Mouse (Mus musculus): ENCODE results near the gene Spock1. TPM values are rescaled to one million over a fixed set of nuclear protein-coding genes. Genes with fewer than 3 reads are reported as not detected.

Gene Spock1
- polyA plus RNA-seq, 1 experiment from 2014 or later, result 1.2 TPM

DNA sequence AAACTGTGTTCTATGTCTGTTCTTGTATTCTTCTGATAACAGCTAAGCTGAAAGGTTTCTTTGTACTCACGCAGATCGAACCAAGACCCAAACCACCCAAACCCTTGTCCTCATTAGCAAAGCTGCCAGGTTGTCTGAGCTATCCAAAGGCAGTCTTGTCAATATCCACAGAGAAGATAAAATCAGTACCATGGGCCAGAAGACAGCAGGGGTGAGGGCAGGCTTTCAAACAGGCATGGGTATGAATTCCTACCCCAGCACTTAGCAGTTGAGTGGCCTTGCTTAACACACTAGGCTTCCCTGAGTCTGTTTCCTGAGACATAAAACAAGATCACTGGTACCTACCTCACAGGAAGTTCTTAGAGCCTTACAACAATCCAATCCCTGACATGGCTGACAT, 205.2 kb downstream of the Spock1 start:
- WGBS, result 92% methylated on average over 2 of the region's 2 CpGs
- Histone ChIP-seq H3K27me3 (ENCODE audit: poor library complexity, severe bottlenecking) (no peaks in the 10 kb centered on the region), H3K9me3 (no peaks in the 10 kb centered on the region), H3K27ac (no peak overlapping the region), H3K4me1 (0 out of 2 replicates have a peak, but pooled peaks cover 2% of the 10 kb centered on the region), H3K36me3 (replicated peaks) (no peaks in the 10 kb centered on the region), H3K4me3 (no peak overlapping the region)
- no peak for DNase-seq (ENCODE audit: extremely low spot score, low spot score)

DNA sequence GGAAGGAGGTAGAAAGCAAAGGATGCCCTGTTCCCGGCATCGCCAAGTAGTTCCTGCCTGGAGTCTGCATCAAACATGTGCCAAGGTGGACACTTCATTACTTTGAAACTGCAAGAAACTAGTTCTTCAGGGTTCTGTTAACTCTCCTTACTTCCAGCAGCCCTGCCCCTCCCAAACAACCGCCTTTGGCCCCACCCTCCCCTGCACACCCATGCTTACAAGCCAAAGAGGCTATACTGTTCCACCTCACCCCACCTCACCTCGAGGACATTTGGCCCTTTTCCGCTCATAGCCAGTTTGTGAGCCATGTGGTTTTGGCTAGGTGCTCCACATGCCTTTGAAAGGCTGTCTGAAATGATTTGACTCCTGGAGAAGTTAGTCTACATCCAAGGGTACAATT, 211.4 kb downstream of the Spock1 start:
- H3K4me3 ChIP-seq, result no peak overlapping the region
- H3K27ac ChIP-seq, result no peak overlapping the region
- H3K27me3 ChIP-seq (ENCODE audit: poor library complexity, severe bottlenecking), result no peaks in the 10 kb centered on the region
- H3K4me1 ChIP-seq, result peaks cover 13% of the 10 kb centered on the region
- WGBS, result 87% methylated on average over 5 of the region's 5 CpGs
- no peaks in the 10 kb centered on the region for H3K9me3 ChIP-seq
- DNase-seq (ENCODE audit: extremely low spot score, low spot score), result no peak
- no peaks in the 10 kb centered on the region for H3K36me3 ChIP-seq (replicated peaks)

DNA sequence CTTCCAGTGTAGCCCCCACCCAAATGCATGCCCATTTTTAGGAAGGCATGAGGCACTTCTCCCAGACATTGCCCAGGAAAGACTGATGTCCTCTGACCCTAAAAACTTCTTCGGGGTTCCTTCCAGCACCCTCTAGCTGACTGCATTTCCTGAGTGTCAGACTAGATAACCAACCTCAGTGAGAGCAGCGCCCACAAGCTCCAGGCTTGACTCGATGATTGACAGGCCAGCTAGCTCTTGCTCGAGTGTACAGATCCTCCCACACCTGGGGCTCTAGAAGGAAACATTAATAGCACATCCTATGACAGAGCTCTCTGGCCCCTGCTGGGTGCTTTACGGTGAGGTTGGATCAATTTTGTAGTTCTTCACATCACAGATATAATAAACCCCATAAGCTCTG, 219.2 kb downstream of the Spock1 start:
- H3K9me3 ChIP-seq, result no peaks in the 10 kb centered on the region
- peaks cover 17% of the 10 kb centered on the region for H3K4me1 ChIP-seq
- H3K36me3 ChIP-seq (replicated peaks), result no peaks in the 10 kb centered on the region
- no peaks in the 10 kb centered on the region for H3K27me3 ChIP-seq (ENCODE audit: poor library complexity, severe bottlenecking)
- 86% methylated on average over 5 of the region's 5 CpGs for WGBS
- DNase-seq (ENCODE audit: extremely low spot score, low spot score), result no peak
- no peak overlapping the region for H3K27ac ChIP-seq
- H3K4me3 ChIP-seq, result no peak overlapping the region

DNA sequence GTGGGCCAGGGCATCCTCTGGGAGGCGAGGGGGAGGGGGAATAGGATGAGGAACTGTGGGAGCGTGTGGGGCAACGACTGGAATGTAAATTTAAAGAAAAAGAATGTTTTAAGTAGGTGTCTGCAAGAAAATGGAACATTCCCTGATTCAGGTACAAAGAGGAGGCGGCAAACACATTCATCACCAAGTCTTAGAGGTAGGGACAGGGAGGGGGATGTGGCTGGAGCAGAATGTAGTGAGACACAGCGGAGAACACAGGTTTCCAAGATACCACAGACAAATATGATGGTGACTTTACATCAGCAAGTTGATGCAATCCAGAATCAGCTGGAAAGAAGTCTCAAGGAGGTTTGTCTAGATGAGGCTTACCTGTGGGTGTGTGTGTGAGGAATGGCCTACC, 221.7 kb downstream of the Spock1 start:
- no peaks in the 10 kb centered on the region for H3K36me3 ChIP-seq (replicated peaks)
- H3K9me3 ChIP-seq, result no peaks in the 10 kb centered on the region
- 83% methylated on average over 5 of the region's 5 CpGs for WGBS
- no peak overlapping the region for H3K4me3 ChIP-seq
- H3K4me1 ChIP-seq, result peaks cover 4% of the 10 kb centered on the region
- no peak for DNase-seq (ENCODE audit: extremely low spot score, low spot score)
- no peaks in the 10 kb centered on the region for H3K27me3 ChIP-seq (ENCODE audit: poor library complexity, severe bottlenecking)
- no peak overlapping the region for H3K27ac ChIP-seq

DNA sequence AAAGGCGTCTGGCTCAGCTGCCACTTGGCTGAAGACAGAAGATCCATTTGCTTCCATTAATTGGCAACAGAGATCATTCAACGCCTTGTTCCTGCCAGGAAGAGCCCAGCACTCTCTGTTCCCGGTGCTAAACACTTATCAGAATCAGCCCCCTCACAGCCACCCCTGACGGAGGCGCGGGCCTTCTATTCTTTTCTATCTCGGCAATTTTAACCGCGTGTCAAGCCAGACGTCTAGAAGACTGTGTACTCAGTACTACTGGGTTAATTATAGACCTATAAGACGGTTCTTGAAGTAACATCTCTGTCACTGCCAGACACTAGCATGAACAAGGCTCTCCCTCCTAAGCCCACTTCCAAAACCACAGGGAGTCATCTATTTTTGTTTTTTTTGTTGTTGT, 222.9 kb downstream of the Spock1 start:
- Histone ChIP-seq H3K36me3 (replicated peaks) (no peaks in the 10 kb centered on the region), H3K4me3 (no peak overlapping the region), H3K27ac (no peak overlapping the region), H3K4me1 (peaks cover 4% of the 10 kb centered on the region), H3K9me3 (no peaks in the 10 kb centered on the region), H3K27me3 (ENCODE audit: poor library complexity, severe bottlenecking) (no peaks in the 10 kb centered on the region)
- DNase-seq (ENCODE audit: extremely low spot score, low spot score), result no peak
- 78% methylated on average over 11 of the region's 11 CpGs for WGBS

DNA sequence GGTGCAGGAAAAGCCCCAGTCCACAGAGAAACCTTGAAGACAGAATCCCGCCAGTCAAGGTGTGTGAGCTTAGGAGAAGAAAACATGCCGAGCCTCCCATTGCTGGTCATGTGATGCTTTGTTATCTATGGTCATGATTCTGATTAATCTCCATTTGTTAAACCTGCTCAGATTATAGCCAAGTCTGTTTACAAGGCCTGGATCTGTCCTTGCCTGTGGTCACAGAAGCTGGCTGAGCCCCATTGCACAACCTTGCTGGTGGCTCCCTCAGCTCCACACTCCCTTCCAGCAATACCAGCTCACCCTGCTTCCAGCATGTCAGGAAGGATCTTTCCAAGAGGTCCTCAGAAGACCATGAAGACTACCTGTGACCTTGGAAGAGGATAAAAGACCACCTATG, 228.5 kb downstream of the Spock1 start:
- DNase-seq (ENCODE audit: extremely low spot score, low spot score), result no peak
- peaks cover 3% of the 10 kb centered on the region; the same call in 1 of the 2 replicates for H3K4me1 ChIP-seq
- H3K27ac ChIP-seq, result no peak overlapping the region
- whole genome bisulfite sequencing, result 85% methylated on average over 2 of the region's 2 CpGs
- H3K36me3 ChIP-seq (replicated peaks), result no peaks in the 10 kb centered on the region
- H3K27me3 ChIP-seq (ENCODE audit: poor library complexity, severe bottlenecking), result no peaks in the 10 kb centered on the region
- no peaks in the 10 kb centered on the region for H3K9me3 ChIP-seq
- H3K4me3 ChIP-seq, result no peak overlapping the region

DNA sequence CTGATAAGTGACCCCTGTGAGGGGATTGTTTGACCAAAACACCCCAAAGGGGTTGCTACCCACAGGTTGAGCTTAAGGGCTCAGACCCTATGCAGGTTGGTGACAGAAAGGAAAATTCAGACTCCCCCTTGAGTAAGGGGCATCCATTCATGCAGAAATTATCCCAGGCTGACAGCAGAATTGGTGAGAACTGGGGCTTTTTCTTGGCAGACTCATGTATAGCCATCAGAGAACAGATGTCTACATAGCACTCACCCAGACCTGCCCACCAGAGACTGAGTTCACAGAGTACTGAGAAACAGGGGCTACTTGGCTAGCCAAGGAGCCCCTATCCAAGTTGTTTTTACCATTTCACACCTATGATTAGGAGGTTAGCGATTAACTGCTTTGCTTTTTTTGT, 231.3 kb downstream of the Spock1 start:
- Histone ChIP-seq H3K27ac (no peak overlapping the region), H3K36me3 (replicated peaks) (no peaks in the 10 kb centered on the region), H3K9me3 (no peaks in the 10 kb centered on the region), H3K27me3 (ENCODE audit: poor library complexity, severe bottlenecking) (no peaks in the 10 kb centered on the region), H3K4me1 (peaks cover 10% of the 10 kb centered on the region; the same call in 1 of the 2 replicates), H3K4me3 (no peak overlapping the region)
- WGBS, result 92% methylated on average over 1 of the region's 1 CpGs
- DNase-seq (ENCODE audit: extremely low spot score, low spot score), result no peak

DNA sequence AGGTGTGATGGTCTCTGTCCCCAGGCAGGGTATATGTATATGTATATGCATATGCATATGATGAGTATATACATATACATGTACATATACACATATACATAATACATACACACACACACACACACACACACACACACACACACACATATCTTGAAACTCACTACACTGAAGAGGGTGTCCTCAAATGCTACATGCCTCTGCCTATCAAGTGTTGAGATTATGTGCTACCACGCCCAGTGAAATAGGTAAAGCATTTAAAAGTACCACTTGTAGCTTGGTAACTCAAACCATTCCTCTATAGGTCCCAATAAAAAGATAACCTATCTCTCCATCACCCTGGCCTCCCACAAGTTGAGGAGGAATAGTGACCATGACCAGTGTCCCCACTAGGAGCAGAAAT, 234.7 kb downstream of the Spock1 start:
- H3K4me1 ChIP-seq, result peaks cover 10% of the 10 kb centered on the region; the same call in 1 of the 2 replicates
- no peak overlapping the region for H3K27ac ChIP-seq
- H3K36me3 ChIP-seq (replicated peaks), result no peaks in the 10 kb centered on the region
- H3K9me3 ChIP-seq, result no peaks in the 10 kb centered on the region
- no peaks in the 10 kb centered on the region for H3K27me3 ChIP-seq (ENCODE audit: poor library complexity, severe bottlenecking)
- H3K4me3 ChIP-seq, result no peak overlapping the region
- no peak for DNase-seq (ENCODE audit: extremely low spot score, low spot score)
- WGBS, result 81% methylated on average over 1 of the region's 1 CpGs

DNA sequence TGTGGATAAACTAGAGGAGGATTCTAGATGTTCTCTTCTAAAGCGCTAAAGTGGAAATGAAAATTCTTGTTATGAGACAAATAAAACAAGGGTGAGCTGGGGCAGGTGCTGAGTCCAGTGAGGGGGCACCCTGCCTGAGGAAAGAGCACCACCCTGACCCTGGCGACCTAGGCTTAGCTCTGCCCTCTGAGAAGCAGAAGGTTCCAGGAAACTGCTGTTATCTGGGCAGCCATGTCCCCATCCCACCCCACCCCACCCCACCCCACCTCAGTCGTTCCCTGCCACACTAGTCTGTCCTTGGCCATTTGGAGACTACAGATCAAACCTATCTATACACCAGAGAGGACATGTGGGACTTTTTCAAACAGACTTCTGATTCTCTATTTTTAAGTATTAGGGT, 235.4 kb downstream of the Spock1 start:
- Histone ChIP-seq H3K9me3 (no peaks in the 10 kb centered on the region), H3K4me3 (no peak overlapping the region), H3K4me1 (peaks cover 10% of the 10 kb centered on the region), H3K36me3 (replicated peaks) (no peaks in the 10 kb centered on the region), H3K27me3 (ENCODE audit: poor library complexity, severe bottlenecking) (no peaks in the 10 kb centered on the region), H3K27ac (no peak overlapping the region)
- WGBS, result 80% methylated on average over 3 of the region's 3 CpGs
- DNase-seq (ENCODE audit: extremely low spot score, low spot score), result no peak

DNA sequence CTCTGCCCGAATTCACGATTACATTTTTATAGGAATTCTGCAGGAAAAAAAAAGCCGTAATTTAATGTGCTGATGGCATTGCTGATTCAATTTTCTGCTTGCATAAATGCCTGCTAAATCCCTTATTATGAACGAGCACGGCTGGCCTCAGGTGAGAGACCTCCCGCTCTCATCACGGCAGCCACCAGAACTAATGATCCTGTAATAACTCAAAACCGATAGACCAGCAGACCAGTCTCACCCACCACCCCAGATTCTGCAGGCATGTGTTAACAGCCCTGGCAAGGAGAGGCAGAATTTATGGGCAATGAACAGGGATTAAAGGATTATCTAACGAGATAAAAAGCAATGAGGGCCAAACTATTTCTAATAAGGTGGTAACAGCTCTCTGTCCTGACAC, 236.2 kb downstream of the Spock1 start:
- Histone ChIP-seq H3K4me3 (no peak overlapping the region), H3K27me3 (ENCODE audit: poor library complexity, severe bottlenecking) (no peaks in the 10 kb centered on the region), H3K4me1 (peaks cover 17% of the 10 kb centered on the region), H3K27ac (0 out of 2 replicates have a peak overlapping the region, but pooled peaks have one; percentile 30), H3K9me3 (no peaks in the 10 kb centered on the region), H3K36me3 (replicated peaks) (no peaks in the 10 kb centered on the region)
- 85% methylated on average over 9 of the region's 9 CpGs for WGBS
- DNase-seq (ENCODE audit: extremely low spot score, low spot score), result no peak

DNA sequence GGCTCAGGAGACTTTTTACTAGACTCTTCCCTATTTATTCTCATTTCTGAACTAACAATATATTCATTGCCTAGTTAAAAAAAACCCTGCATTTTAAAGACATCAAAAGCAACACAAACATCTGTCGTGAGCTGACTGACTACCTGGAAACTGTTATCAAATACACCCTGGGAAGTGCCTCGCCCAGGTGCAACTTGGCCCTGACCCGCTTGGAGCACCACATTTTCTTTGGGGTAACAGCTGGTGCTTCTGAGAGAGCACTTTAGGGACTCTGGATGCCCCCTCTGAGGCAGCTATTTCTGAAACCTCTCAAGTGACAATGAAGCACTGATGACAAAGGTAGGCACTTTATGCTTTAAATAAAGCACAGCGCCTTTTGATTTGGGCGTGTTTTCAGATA, 236.8 kb downstream of the Spock1 start:
- 87% methylated on average over 5 of the region's 5 CpGs for WGBS
- Histone ChIP-seq H3K4me3 (no peak overlapping the region), H3K27me3 (ENCODE audit: poor library complexity, severe bottlenecking) (0 out of 2 replicates have a peak, but pooled peaks cover 5% of the 10 kb centered on the region), H3K27ac (peak overlapping the region; percentile 35; the same call in 1 of the 2 replicates), H3K36me3 (replicated peaks) (no peaks in the 10 kb centered on the region), H3K4me1 (peaks cover 23% of the 10 kb centered on the region), H3K9me3 (no peaks in the 10 kb centered on the region)
- no peak for DNase-seq (ENCODE audit: extremely low spot score, low spot score)

DNA sequence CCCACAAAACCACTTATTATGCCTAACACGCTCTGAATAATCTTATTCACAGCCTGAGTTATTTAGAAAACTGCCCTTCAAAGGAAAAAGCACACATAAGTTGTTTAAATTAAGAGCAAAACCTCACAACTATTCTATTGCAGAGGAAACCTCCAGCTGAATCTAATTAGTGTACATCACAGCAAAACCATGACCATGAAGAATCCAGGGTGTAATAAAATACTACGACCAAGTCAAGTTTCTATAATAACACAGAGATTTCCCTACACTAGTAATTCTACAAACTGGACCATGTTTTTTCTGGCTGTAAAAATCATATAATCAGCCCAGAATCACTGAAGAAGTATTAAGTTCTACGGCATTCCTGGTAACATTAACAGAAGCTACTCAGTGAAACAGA, 240.5 kb downstream of the Spock1 start:
- H3K36me3 ChIP-seq (replicated peaks), result no peaks in the 10 kb centered on the region
- no peaks in the 10 kb centered on the region for H3K9me3 ChIP-seq
- 78% methylated on average over 3 of the region's 3 CpGs for whole genome bisulfite sequencing
- H3K4me3 ChIP-seq, result no peak overlapping the region
- peaks cover 22% of the 10 kb centered on the region for H3K4me1 ChIP-seq
- H3K27ac ChIP-seq, result no peak overlapping the region
- H3K27me3 ChIP-seq (ENCODE audit: poor library complexity, severe bottlenecking), result peaks cover 12% of the 10 kb centered on the region; the same call in 1 of the 2 replicates
- DNase-seq (ENCODE audit: extremely low spot score, low spot score), result no peak

DNA sequence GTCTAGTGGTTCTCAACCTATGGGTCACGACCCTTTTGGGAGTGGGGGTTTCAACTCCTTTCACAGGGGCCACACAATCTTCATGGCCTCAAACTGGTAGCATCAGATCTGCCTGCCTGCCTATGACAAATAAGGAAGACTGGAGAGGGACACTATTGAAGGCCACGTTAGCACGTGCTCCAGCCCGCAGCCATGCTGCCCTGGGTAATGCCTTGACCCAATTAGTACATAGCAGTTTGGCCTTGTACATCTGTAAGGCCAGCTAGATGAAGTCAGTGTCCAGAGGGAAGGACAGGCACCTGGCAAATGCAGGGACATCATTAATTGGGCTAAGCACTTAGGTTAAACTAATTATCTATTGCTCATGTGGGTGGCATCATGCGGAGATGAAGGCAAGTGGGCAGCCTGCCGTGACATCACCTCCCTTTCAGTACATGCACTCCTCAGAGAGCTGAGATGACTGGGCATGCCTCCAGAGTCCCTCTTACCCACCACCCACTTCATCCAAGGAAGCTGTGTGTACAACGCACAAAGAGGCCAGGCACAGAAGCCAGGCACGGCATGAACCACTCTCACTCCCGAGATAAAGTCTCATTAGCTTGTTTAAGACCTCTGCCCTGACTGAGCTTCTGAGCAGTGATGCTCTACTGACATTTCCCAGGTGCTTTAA, 241.8 kb downstream of the Spock1 start:
- H3K4me3 ChIP-seq, result no peak overlapping the region

More for the DNA sequence above, 241.8 kb downstream of the Spock1 start:
- Histone ChIP-seq H3K27me3 (ENCODE audit: poor library complexity, severe bottlenecking) (peaks cover 12% of the 10 kb centered on the region; the same call in 1 of the 2 replicates), H3K4me1 (peaks cover 19% of the 10 kb centered on the region), H3K9me3 (no peaks in the 10 kb centered on the region), H3K27ac (no peak overlapping the region), H3K36me3 (replicated peaks) (no peaks in the 10 kb centered on the region)
- 43% methylated on average over 9 of the region's 9 CpGs for WGBS
- DNase-seq (ENCODE audit: extremely low spot score, low spot score), result no peak

All from forebrain, embryonic 10.5 days (tissue).